Mouse (Mus musculus): ENCODE measurements around the gene Adcy4.

- TF ChIP-seq POLR2A (IDR thresholded peaks at IDR 0.05; ENCODE audit: low read depth, low read length) = no peak
- no peak for TF ChIP-seq CTCF (IDR thresholded peaks at IDR 0.05; ENCODE audit: borderline replicate concordance, insufficient read depth, low read length)
These were observed 63.2 kb downstream of the Adcy4 start for GRCm38 (mm10) chr14:55720666-55721065.
